Mouse (Mus musculus) hindbrain, embryonic 16.5 days (tissue): ENCODE measurements around the gene Defb43. TPM values are rescaled to one million over a fixed set of nuclear protein-coding genes. Genes with fewer than 3 reads are reported as not detected.

Experiments used
- ATAC-seq: fragments of 200-750 bp; cut with Nextera tagmentation; 2 replicates; pipeline ENCODE4 v1.8.0; 2017; ENCODE audit warnings: moderate TSS enrichment, moderate library complexity
- H3K27ac ChIP-seq: fragments of 300-500 bp; sonication (generic); 2 replicates; pipeline ENCODE4 v1.5.1; 2014; ENCODE audit warnings: low read depth, mild to moderate bottlenecking, control low read depth, low read length, moderate library complexity
- H3K27me3 ChIP-seq: fragments of 300-500 bp; sonication (generic); replicated peaks from 2 replicates; pipeline ENCODE4 v1.6.1; 2014; ENCODE audit warnings: low read length; ENCODE audit not compliant: control insufficient read depth, insufficient read depth
- H3K36me3 ChIP-seq: fragments of 300-500 bp; sonication (generic); 2 replicates; pipeline ENCODE4 v1.6.1; 2014; ENCODE audit warnings: mild to moderate bottlenecking, low read length, moderate library complexity, mixed read lengths; ENCODE audit not compliant: control insufficient read depth, insufficient read depth
- H3K4me1 ChIP-seq: fragments of 300-500 bp; sonication (generic); 2 replicates; pipeline ENCODE4 v1.6.1; 2014; ENCODE audit warnings: low read depth, low read length; ENCODE audit not compliant: control insufficient read depth, insufficient read depth
- H3K4me2 ChIP-seq: fragments of 300-500 bp; sonication (generic); 2 replicates; pipeline ENCODE4 v1.6.1; 2014; ENCODE audit warnings: mild to moderate bottlenecking, low read length, control low read depth, moderate library complexity
- H3K4me3 ChIP-seq: fragments of 300-500 bp; sonication (generic); 2 replicates; pipeline ENCODE4 v1.5.1; 2014; ENCODE audit warnings: mild to moderate bottlenecking, low read length, control low read depth, moderate library complexity
- H3K9ac ChIP-seq: fragments of 300-500 bp; sonication (generic); 2 replicates; pipeline ENCODE4 v1.6.1; 2014; ENCODE audit warnings: low read depth, mild to moderate bottlenecking, control low read depth, low read length, moderate library complexity
- H3K9me3 ChIP-seq: fragments of 300-500 bp; sonication (generic); 2 replicates; pipeline ENCODE4 v1.6.1; 2014; ENCODE audit warnings: mild to moderate bottlenecking, low read length, moderate library complexity; ENCODE audit not compliant: control insufficient read depth
- WGBS: fragments of 180-500 bp; shearing (Covaris S2); extraction: QIAGEN DNeasy Blood & Tissue Kit; methylation state at CpG from one replicate; pipeline ENCODE4 v1.1.7; 2014; 5-methylcytosine and 5-hydroxymethylcytosine counted together
- polyA plus RNA-seq: library from polyadenylated mRNA; unstranded; fragments of >200 nt; fragmentation: Nextera tagmentation; extraction: Ambion mirVana; gene quantifications from 2 replicates; pipeline ENCODE4 v1.2.1, GENCODE M21; 2015

Defb43 gene
- polyA plus RNA-seq: not detected in 2 replicates

- no peak within 1 kb of the TSS for H3K27ac ChIP-seq
- no peaks in the 10 kb centered on the region for H3K36me3 ChIP-seq
- no peak within 1 kb of the TSS for H3K4me2 ChIP-seq
- no peaks in the 10 kb centered on the region for H3K4me1 ChIP-seq
- H3K9ac ChIP-seq: no peak within 1 kb of the TSS
- 94% methylated on average over 5 of the region's 5 CpGs for WGBS
- no peaks in the 10 kb centered on the region for H3K9me3 ChIP-seq
- ATAC-seq: no peak
- H3K27me3 ChIP-seq: no peaks in the 10 kb centered on the region
- no peak within 1 kb of the TSS for H3K4me3 ChIP-seq
Measured at GRCm38 (mm10) chr14:63011471-63011870, at the start of gene Defb43. Gene Defb43, plus strand, starts transcription at chr14:63011771.

DNA sequence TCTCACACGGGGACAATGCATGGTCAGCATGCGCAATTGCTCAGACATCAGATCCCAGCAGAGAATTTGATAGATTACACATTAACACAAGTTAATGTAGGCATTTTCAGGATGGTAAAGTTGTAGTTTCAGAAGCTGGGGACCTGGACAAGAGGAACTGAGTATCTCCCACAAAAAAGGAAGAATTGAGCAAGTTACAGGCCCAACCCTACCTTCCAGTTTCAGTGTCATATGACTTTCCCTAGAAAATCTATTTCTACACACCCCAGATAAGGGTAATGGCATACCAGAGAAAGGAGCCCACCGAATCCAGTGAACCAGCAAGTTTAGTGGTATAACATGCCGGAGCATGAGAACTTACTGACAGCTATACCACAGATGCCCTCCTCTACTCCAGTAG, 47.9 kb upstream of the Defb43 start:
- Histone ChIP-seq H3K36me3 (no peaks in the 10 kb centered on the region), H3K9me3 (no peaks in the 10 kb centered on the region), H3K9ac (no peak overlapping the region), H3K4me1 (peaks cover 3% of the 10 kb centered on the region; the same call in 1 of the 2 replicates), H3K4me2 (no peak overlapping the region), H3K27me3 (no peaks in the 10 kb centered on the region), H3K27ac (no peak overlapping the region), H3K4me3 (no peak overlapping the region)
- 87% methylated on average over 4 of the region's 4 CpGs for WGBS
- no peak for ATAC-seq

GRCm38 (mm10) chr14:62965342-62965741, 46.2 kb upstream of the Defb43 start:
- Histone ChIP-seq H3K4me3 (no peak overlapping the region), H3K9ac (no peak overlapping the region), H3K27me3 (no peaks in the 10 kb centered on the region), H3K4me1 (peaks cover 3% of the 10 kb centered on the region; the same call in 1 of the 2 replicates), H3K4me2 (peak overlapping the region; percentile 48; the same call in 1 of the 2 replicates), H3K27ac (no peak overlapping the region), H3K36me3 (no peaks in the 10 kb centered on the region), H3K9me3 (no peaks in the 10 kb centered on the region)
- 86% methylated on average over 5 of the region's 5 CpGs for WGBS
- no peak for ATAC-seq

DNA sequence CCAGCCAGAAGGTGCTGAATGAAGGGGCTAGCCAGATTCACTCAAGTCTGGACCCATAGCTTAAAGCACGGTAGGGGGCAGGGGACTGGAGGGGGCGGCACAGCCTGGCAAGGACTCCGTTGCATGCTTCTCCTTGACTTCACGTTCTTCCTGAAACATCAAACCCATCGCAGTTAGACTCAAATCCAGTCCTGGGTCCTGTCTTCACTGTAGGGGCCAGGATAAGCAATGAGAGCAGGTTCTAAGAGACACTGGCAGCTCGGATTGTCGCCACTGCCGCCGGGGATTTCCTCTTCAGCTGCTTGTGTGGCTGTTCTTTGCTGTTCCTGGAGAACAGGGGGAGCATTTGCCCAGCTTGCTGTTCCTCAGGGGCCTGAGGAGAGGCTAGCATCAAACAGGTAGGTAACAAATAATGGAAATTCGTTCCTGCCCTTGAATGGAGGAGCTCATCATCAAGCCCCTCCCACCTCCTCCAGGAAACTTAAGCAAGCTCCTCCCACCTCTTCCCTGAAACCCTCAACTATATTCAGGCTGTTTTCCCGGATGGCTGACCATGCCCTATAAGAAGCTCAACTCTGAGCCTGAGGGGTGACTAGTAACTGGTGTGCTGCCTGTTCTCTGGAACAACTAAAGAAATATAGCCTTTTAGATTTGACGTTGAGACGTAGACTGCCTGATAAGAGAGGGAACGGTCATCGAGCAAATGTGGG, 45.6 kb upstream of the Defb43 start:
- no peaks in the 10 kb centered on the region for H3K9me3 ChIP-seq
- peaks cover 3% of the 10 kb centered on the region; the same call in 1 of the 2 replicates for H3K4me1 ChIP-seq
- no peaks in the 10 kb centered on the region for H3K27me3 ChIP-seq
- H3K4me2 ChIP-seq: peak overlapping the region; percentile 48
- WGBS: 26% methylated on average over 15 of the region's 15 CpGs
- 0 out of 2 replicates have a peak overlapping the region, but pooled peaks have one; percentile 31 for H3K9ac ChIP-seq
- ATAC-seq: no peak
- H3K36me3 ChIP-seq: no peaks in the 10 kb centered on the region
- H3K4me3 ChIP-seq: peak overlapping the region; percentile 19
- H3K27ac ChIP-seq: no peak overlapping the region

- no peak overlapping the region for H3K4me2 ChIP-seq
- H3K9me3 ChIP-seq: no peaks in the 10 kb centered on the region
- H3K4me3 ChIP-seq: no peak overlapping the region
- no peaks in the 10 kb centered on the region for H3K36me3 ChIP-seq
- no peak overlapping the region for H3K27ac ChIP-seq
- 18% methylated on average over 5 of the region's 5 CpGs for WGBS
- H3K27me3 ChIP-seq: no peaks in the 10 kb centered on the region
- no peak for ATAC-seq
- H3K4me1 ChIP-seq: no peaks in the 10 kb centered on the region
- no peak overlapping the region for H3K9ac ChIP-seq
Measured at GRCm38 (mm10) chr14:62975046-62975445, 36.5 kb upstream of the Defb43 start.

- 76% methylated on average over 1 of the region's 1 CpGs for WGBS
- no peak overlapping the region for H3K9ac ChIP-seq
- ATAC-seq: no peak
- H3K27me3 ChIP-seq: no peaks in the 10 kb centered on the region
- no peaks in the 10 kb centered on the region for H3K9me3 ChIP-seq
- no peaks in the 10 kb centered on the region for H3K36me3 ChIP-seq
- no peak overlapping the region for H3K27ac ChIP-seq
- no peak overlapping the region for H3K4me3 ChIP-seq
- no peaks in the 10 kb centered on the region for H3K4me1 ChIP-seq
- no peak overlapping the region for H3K4me2 ChIP-seq
Measured at GRCm38 (mm10) chr14:62979815-62980214, 31.8 kb upstream of the Defb43 start.

DNA sequence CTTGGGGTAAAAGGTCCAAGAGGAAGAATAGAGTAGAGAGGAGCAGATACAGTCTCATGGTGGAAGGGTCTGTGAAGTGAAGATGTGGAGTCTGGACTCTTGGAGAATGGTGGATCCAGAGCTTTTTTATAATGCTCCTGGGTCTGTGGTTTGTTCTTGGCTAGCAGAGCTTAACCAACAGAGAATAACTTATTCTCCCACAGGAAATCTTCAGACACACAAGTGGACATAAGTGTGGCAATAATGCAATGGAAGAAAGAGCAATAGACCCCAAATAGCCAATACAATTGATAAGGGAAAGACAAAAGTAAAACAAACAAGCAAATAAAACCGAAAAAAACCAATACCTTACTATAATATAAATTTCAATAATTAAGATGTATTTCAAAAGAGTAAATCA, 27.2 kb upstream of the Defb43 start, which contains the start of gene Defb48:
Gene Defb48, minus strand, starts transcription at position 101 of the 400 bp plus-strand sequence.
- Histone ChIP-seq H3K4me2 (no peak within 1 kb of the TSS), H3K36me3 (no peaks in the 10 kb centered on the region), H3K4me1 (no peaks in the 10 kb centered on the region), H3K9me3 (no peaks in the 10 kb centered on the region), H3K27ac (no peak within 1 kb of the TSS), H3K9ac (no peak within 1 kb of the TSS), H3K4me3 (no peak within 1 kb of the TSS), H3K27me3 (no peaks in the 10 kb centered on the region)
- 77% methylated on average over 1 of the region's 1 CpGs for WGBS
- ATAC-seq: no peak

DNA sequence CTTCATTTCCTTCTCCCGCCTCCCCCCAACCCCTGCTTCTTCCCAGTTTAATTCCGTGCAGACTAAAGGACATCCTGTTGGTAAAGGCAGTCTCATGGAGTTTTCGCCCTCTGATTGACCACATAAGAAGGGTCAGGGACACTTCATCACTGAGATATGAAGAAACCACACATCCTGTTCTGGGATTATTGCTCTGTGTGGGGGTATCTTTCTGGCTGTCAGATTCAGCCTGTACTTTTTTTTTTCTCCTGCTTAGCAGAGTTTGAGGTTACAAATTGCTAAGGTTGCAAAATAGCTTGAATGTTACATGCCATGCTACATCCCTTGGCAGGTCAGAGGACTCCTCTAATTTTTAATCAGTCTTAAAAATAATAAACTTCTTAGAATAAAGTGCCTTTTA, 20.3 kb upstream of the Defb43 start:
- Histone ChIP-seq H3K9ac (no peak overlapping the region), H3K27ac (no peak overlapping the region), H3K36me3 (no peaks in the 10 kb centered on the region), H3K4me1 (no peaks in the 10 kb centered on the region), H3K4me3 (no peak overlapping the region), H3K9me3 (no peaks in the 10 kb centered on the region), H3K4me2 (no peak overlapping the region), H3K27me3 (no peaks in the 10 kb centered on the region)
- ATAC-seq: no peak
- WGBS: 82% methylated on average over 3 of the region's 3 CpGs

DNA sequence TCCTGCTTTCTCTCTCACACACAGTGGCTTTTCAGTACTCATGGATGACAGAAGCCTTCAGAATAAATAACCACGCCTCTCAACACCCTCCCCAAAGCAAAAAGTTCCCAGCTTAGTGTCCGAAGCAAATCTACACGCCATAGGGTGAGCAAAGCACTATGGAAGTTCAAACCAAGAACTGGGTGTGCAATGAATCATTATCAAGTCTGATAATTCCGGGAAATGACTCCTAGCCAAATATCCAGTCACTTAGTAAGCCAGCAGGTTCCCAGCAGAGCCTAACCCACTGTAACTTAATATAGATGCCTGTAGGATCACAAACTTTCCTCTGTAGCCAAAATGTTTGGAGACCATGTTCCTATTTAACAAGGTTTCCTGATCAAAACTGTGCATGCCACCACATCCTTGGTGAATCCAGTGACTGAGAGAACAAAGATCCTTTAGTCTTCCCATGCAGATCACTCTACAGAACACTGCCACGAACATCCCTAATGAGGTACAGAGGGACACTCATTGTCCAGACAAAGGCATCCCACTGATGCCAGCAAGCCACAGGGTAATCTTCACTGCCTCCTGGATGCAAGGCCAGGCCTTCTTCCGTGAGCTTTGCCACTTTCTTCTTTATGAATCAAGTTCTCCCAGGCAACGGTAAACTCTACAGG, 19.6 kb upstream of the Defb43 start:
- no peak overlapping the region for H3K9ac ChIP-seq
- no peak overlapping the region for H3K27ac ChIP-seq
- WGBS: 63% methylated on average over 7 of the region's 7 CpGs
- no peak overlapping the region for H3K4me2 ChIP-seq
- H3K4me1 ChIP-seq: no peaks in the 10 kb centered on the region
- ATAC-seq: no peak
- no peaks in the 10 kb centered on the region for H3K36me3 ChIP-seq
- H3K27me3 ChIP-seq: no peaks in the 10 kb centered on the region
- no peak overlapping the region for H3K4me3 ChIP-seq
- no peaks in the 10 kb centered on the region for H3K9me3 ChIP-seq
